Mouse (Mus musculus): Measurements from ENCODE around the gene Strn3.

- TF ChIP-seq POLR2A (IDR thresholded peaks at IDR 0.05; ENCODE audit: low read depth, low read length) = no peak
- no peak for TF ChIP-seq CTCF (conservative IDR thresholded peaks at IDR 0.05; ENCODE audit: insufficient read depth, insufficient read length, low read depth, low read length)
Observed at GRCm38 (mm10) chr12:51603306-51603705, 88.4 kb downstream of the Strn3 start.

Data from kidney, adult 2 months (tissue).